Mouse (Mus musculus) limb, embryonic 13.5 days (tissue): ENCODE measurements at regions not wholly inside any gene's neighbourhood (a gene's known extent, or its start where the extent isn't known, plus 50 kb on each side); places are given as distances from the start of the nearest gene placed in this dataset. TPM values are rescaled to one million over a fixed set of nuclear protein-coding genes. Genes with fewer than 3 reads are reported as not detected.

Experiments
- ATAC-seq: fragments of 200-750 bp; cut with Nextera tagmentation; 2 replicates; pipeline ENCODE4 v1.8.0; 2017; ENCODE audit warnings: low read depth, moderate number of reproducible peaks, moderate TSS enrichment; ENCODE audit not compliant: low FRiP score
- H3K27ac ChIP-seq: fragments of 300-500 bp; sonication (generic); 2 replicates; pipeline ENCODE4 v1.5.1; 2015; ENCODE audit warnings: inconsistent platforms, mild to moderate bottlenecking, moderate library complexity
- H3K27me3 ChIP-seq: fragments of 300-500 bp; sonication (generic); 2 replicates; pipeline ENCODE4 v1.6.1; 2015; ENCODE audit warnings: mild to moderate bottlenecking, inconsistent platforms
- H3K36me3 ChIP-seq: fragments of 300-500 bp; sonication (generic); 2 replicates; pipeline ENCODE4 v1.6.1; 2015; ENCODE audit warnings: inconsistent platforms, mild to moderate bottlenecking, moderate library complexity
- H3K4me1 ChIP-seq: fragments of 300-500 bp; sonication (generic); 2 replicates; pipeline ENCODE4 v1.6.1; 2015; ENCODE audit warnings: inconsistent platforms
- H3K4me2 ChIP-seq: fragments of 300-500 bp; sonication (generic); replicated peaks from 2 replicates; pipeline ENCODE4 v1.6.1; 2015; ENCODE audit warnings: inconsistent platforms, mild to moderate bottlenecking, moderate library complexity
- H3K4me3 ChIP-seq: fragments of 300-500 bp; sonication (generic); 2 replicates; pipeline ENCODE4 v1.5.1; 2015; ENCODE audit warnings: moderate library complexity, mild to moderate bottlenecking, inconsistent platforms
- H3K9ac ChIP-seq: fragments of 300-500 bp; sonication (generic); 2 replicates; pipeline ENCODE4 v1.6.1; 2015; ENCODE audit warnings: mild to moderate bottlenecking, inconsistent platforms
- H3K9me3 ChIP-seq: fragments of 300-500 bp; sonication (generic); 2 replicates; pipeline ENCODE4 v1.6.1; 2016; ENCODE audit warnings: inconsistent platforms
- WGBS: fragments of 180-500 bp; shearing (Covaris S2); methylation state at CpG from one replicate; pipeline ENCODE4 v1.1.7; 2015; 5-methylcytosine and 5-hydroxymethylcytosine counted together
- microRNA counts: library from miRNA; unstranded; fragments of <30 nt; microRNA quantifications from one replicate; lab custom pipeline; 2016
- microRNA-seq: library from miRNA; unstranded; fragments of <30 nt; microRNA quantifications from one replicate; pipeline ENCODE4, GENCODE M21; 2016

DNA sequence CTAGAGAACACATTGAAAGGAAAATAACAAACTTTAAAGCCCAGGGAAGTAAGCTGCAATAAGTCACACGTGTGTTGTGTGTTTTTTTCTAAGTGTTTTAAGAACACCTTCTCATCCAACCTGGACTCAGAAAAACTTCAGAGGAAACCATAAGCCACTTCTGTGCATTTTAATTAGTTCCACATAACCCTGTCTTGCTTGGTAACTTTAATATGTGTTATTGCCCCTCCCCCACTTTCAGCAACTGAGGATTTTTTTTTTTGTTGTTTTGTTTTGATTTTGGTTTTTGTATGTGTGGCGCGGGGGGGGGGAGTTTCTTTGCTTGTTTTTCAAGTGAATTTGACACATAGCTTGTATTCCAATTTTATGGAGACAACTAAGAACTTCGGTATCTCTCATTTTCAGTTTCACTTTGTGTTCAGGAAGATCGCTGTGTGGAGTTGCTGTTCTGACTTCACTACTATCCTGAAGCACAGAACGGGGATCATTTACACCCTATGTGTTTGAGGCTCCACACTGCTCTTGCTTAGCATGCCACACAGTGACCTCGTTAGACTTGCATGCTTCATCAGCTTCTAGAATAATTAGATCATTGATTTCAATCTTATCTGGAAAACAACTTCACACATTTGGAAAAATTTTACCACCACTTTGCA, 54.2 kb upstream of the Dpyd start:
- H3K4me3 ChIP-seq: no peak overlapping the region

DNA sequence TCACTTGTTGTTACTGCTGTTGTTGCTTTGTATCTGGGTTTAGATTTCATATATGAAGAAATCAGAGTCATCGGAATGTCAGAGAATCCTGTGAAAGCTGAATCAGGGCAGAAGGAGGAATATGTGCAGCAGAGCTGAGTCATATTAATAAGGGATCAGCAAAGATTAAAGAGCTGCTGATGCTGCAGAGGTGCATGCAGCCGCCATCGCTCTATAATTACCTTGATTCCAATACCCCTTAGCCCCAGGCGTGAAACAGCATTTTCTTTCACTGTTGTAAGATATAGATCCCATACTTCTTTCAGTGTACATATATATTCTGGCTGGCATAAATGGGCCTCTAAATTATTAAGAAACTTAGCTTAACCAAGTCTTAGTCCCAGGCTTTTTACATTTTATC, 51.1 kb upstream of the Dpyd start:
- Histone ChIP-seq H3K9me3 (no peaks in the 10 kb centered on the region), H3K4me1 (no peaks in the 10 kb centered on the region), H3K4me2 (no peak overlapping the region), H3K36me3 (no peaks in the 10 kb centered on the region), H3K27ac (no peak overlapping the region), H3K9ac (no peak overlapping the region), H3K27me3 (no peaks in the 10 kb centered on the region), H3K4me3 (no peak overlapping the region)
- no peak for ATAC-seq
- WGBS: 76% methylated on average over 4 of the region's 4 CpGs

More for the DNA sequence above, 54.2 kb upstream of the Dpyd start:
- no peak for ATAC-seq
- Histone ChIP-seq H3K9me3 (no peaks in the 10 kb centered on the region), H3K4me2 (no peak overlapping the region; the same call in 1 of the 2 replicates), H3K9ac (no peak overlapping the region), H3K27me3 (no peaks in the 10 kb centered on the region), H3K4me1 (no peaks in the 10 kb centered on the region), H3K36me3 (no peaks in the 10 kb centered on the region), H3K27ac (no peak overlapping the region)
- 57% methylated on average over 7 of the region's 7 CpGs for WGBS

DNA sequence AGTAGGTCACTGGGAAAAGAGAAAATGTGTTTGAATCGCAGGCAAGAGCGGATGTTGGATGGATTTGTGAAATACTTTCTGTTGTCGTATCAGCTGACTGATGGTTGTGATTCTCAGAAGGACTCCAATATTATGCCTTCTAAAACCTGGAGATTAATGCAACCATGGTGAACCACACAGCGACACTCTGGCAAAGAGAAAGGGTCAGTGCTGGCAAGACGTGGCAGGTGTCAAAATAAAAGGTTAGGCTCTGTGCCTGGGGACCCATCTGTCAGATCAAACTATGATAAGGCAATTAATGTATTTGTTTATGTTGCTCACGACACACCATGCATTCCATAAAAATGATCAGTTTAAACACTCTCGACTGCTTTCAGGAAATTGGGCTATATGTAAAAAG, 50.0 kb upstream of the Dpyd start:
- no peak overlapping the region for H3K4me3 ChIP-seq
- H3K9me3 ChIP-seq: no peaks in the 10 kb centered on the region
- no peak overlapping the region for H3K4me2 ChIP-seq
- no peaks in the 10 kb centered on the region for H3K36me3 ChIP-seq
- no peak for ATAC-seq
- 59% methylated on average over 7 of the region's 7 CpGs for WGBS
- no peaks in the 10 kb centered on the region for H3K27me3 ChIP-seq
- H3K9ac ChIP-seq: no peak overlapping the region
- no peak overlapping the region for H3K27ac ChIP-seq
- no peaks in the 10 kb centered on the region for H3K4me1 ChIP-seq

MicroRNAs in the stretch of these regions (microRNA counts, 519-probe panel; counts per million panel counts)
- 2,757 counts per million, percentile 44 among the panel's probes with 10 or more counts for microRNA mmu-miR-137 (lab: Ali Mortazavi, UCI)

Small RNA genes lying in the stretch of these regions (microRNA-seq; reads per million reads assigned to microRNA genes)
- gene Gm24155 (not detected), gene Mir137 (150 reads per million, percentile 58 among the genes with 10 or more reads in this experiment)
